Mouse (Mus musculus) B cell, adult 2 months (primary cell): ENCODE results near the gene Arhgap20.

Source experiments
- DNase-seq, 2 experiments: peaks; one replicate each; pipeline ENCODE4 v3.0.0; 2022

Arhgap20 gene

DNA sequence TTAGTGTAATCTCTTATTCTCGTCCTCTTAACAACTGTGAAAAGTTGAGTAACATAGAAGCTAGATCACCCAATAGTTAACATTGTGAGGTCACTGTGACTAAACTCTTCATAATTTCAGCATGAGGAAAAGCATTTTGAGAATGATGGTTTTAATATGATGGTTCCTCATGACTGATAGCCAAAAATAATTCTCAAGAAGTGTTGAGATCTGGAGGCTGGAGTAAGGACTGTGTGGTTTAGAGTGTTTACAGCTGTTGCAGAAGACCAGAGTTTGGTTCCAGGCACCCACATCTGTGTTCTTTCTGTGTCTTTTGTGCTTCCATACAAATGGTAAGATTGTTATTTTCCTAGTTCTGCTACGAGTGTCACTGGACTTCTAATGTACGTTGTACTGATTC lies 42.1 kb downstream of the Arhgap20 start:
- DNase-seq = no peak

- no peak for DNase-seq
These were observed 47.8 kb downstream of the Arhgap20 start for GRCm38 (mm10) chr9:51812931-51813330.

- DNase-seq = no peak
These were observed 59.4 kb downstream of the Arhgap20 start for GRCm38 (mm10) chr9:51824516-51824915.

DNA sequence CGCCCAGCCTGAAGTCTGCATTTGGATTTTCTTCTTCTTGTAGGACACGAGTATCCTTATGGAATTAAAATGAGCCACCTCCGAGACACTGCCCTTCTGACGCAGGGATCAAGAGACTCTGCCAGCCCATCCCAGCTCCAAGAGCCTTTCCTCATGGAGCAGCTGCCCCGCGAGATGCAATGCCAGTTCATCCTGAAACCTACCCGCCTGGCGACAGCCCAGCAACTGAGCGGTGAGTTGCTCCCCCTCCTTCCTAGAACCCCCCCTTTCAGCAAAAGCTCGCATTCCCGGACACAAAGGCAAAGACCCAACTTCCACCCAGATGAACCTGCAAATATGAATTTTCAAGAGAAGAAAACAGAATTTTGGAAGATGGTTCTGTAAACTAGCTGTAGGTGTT lies 66.5 kb downstream of the Arhgap20 start:
- no peak for DNase-seq

GRCm38 (mm10) chr9:51832368-51832767 lies 67.2 kb downstream of the Arhgap20 start:
- DNase-seq = no peak

- no peak for DNase-seq
These were observed 72.6 kb downstream of the Arhgap20 start for GRCm38 (mm10) chr9:51837716-51838115.

DNA sequence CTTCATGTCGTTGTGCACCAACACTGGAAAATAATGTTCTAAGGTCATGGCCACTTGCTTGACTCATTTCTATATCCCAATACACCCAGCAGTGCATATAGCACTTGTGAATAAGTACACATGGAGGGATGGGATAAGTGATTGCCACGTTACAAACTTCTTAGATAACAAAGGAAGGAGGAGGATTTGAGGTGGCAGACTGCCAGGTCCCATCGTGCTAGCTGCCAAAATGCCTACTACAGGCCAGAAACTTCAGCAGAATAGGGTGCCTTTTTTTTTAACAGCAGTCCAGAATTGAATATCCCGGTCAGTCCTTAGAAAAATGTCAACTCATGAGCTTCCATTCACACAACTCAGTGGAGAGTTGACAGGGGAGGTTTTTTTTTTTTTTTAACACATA lies 78.1 kb downstream of the Arhgap20 start:
- no peak for DNase-seq

DNA sequence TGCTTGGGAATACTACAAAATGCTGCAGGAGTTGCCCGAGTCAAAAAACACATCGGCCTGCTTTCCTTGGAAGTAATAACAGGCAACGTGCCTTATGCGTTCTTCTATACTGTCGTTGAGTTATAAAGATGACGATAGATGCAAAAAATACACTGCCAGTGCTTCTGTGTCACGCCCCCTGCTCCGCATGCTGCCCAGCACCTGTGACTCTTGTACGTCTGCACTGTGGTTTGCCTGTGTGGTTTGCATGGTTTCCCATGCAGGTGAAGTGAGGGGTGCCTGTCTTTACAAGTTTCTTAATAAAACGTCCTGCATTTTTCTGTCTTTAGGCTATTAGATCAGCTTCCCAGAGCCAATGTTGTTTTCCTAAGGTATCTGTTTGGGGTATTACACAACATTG lies 80.7 kb downstream of the Arhgap20 start:
- no peak for DNase-seq

DNA sequence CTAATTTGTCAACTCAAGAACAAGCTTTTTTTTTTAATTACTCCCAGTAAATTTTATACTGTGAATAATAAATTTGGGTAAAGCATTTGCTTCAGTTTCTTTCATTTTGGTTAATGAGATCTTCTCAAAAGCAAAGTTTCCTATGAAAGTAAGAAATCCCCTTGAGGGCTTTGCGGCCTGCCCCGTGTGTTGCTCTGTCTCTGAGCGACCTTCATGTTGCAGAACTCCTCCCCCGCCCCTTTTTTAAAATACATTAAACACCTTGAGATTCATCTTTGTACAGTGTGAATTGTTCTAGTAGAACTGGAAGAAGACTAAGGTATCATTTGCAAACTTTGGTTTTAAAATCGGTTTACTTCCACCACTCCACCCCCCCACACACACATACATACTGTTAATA lies 88.6 kb downstream of the Arhgap20 start:
- DNase-seq = no peak

GRCm38 (mm10) chr9:51864273-51864672 lies 99.1 kb downstream of the Arhgap20 start:
- DNase-seq = no peak

GRCm38 (mm10) chr9:51866634-51867033 lies 101.5 kb downstream of the Arhgap20 start:
- no peak for DNase-seq

GRCm38 (mm10) chr9:51869056-51869455 lies 103.9 kb downstream of the Arhgap20 start:
- DNase-seq = no peak

- no peak for DNase-seq
These were observed 109.2 kb downstream of the Arhgap20 start for GRCm38 (mm10) chr9:51874348-51874747.

DNA sequence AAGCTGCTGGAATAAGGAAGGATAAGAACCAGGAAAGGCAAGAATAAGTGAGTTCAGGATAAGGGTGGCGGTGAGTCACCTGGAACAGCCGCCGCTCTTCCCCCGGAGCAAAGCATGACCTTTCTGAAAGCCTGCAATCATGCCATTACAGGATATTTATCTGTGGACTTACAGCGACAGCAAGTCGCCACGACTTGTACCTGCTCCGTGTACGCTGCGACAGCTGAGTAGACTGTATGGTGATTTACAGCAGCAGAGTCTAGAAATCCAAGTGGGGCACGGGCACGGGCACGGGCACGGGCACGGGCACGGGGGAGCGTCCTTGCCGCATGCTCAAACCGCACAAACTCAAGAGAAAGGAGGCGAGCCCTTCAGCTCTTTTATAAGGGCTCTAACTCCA lies 110.4 kb downstream of the Arhgap20 start:
- no peak for DNase-seq

- DNase-seq = no peak
These were observed 116.2 kb downstream of the Arhgap20 start for GRCm38 (mm10) chr9:51881386-51881785.

- DNase-seq = no peak
These were observed 116.7 kb downstream of the Arhgap20 start for GRCm38 (mm10) chr9:51881881-51882280.

DNA sequence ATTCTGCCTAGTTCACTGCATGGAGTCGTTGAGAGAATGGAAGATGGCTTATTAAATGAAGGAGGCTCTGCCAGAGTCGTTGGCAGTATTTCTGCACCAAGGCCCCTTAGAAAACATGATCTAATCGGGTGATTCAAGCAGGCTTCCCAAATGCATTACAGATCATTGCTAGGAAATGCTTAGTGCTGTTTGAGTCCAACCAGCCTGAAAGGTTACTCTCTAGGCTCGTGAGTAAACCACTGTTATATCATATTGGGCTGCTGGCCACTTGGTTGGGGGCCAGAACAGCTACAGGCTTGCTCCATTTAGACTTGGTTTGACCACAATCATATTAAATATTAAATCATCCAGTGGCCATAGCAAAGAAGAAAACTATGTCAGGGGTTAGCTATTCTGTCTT lies 118.2 kb downstream of the Arhgap20 start:
- no peak for DNase-seq

- no peak for DNase-seq
These were observed 127.8 kb downstream of the Arhgap20 start for GRCm38 (mm10) chr9:51892921-51893320.
